Mouse (Mus musculus): Measurements from ENCODE around the gene Tbr1. TPM values are rescaled to one million over a fixed set of nuclear protein-coding genes. Genes with fewer than 3 reads are reported as not detected.

Gene Tbr1
- polyA plus RNA-seq, 1 experiment from 2014 or later: 0.20 TPM

DNA sequence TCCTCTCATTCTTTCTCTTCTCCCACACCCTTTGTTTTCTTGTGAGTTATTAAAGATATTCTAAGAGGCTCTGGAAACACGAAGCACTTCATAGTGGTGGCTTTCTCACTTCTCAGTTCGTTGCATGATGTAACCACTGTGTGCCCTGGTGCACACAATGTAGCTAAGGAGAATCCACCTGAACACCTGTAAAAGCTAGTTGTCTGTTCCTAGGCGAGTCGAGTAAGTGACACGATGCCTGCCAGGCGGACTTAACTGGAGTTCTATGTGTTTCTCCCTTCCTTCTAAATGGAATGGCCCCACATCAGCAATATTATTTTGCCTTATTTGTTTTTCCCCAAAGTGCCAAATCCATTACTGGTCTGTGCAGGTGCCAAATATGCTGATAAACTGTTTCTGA, 10.4 kb downstream of the Tbr1 start:
- Histone ChIP-seq H3K27me3 (peaks cover 89% of the 10 kb centered on the region), H3K27ac (no peak overlapping the region)
- 5% methylated on average over 6 of the region's 6 CpGs for WGBS

DNA sequence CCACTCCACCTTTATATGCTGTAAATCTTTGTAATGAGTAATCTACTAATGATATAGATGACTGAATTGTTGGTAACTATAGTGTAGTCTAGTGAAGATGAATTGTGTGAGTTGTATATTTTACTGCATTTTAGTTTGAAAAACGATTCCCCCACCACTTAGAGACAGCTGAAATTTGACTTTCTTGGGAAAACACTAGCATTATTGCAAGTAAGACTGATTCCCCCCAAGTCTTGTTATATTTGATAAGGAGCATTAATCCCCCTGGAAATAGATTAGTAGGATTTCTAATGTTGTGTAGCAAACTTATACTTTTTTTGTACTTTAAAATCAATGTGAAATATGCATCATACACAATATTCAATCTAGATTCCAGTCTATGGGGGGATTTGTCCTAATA, 10.8 kb downstream of the Tbr1 start:
- H3K9ac ChIP-seq: no peak overlapping the region
- H3K27ac ChIP-seq: no peak overlapping the region
- H3K4me1 ChIP-seq: peaks cover 21% of the 10 kb centered on the region
- H3K9me3 ChIP-seq: no peaks in the 10 kb centered on the region
- no peak overlapping the region for H3K4me3 ChIP-seq
- no peak overlapping the region for H3K4me2 ChIP-seq
- H3K36me3 ChIP-seq: no peaks in the 10 kb centered on the region
- WGBS: 6% methylated on average over 1 of the region's 1 CpGs
- peaks cover 88% of the 10 kb centered on the region for H3K27me3 ChIP-seq
- ATAC-seq (ENCODE audit: insufficient number of reproducible peaks, insufficient read depth, low FRiP score, low TSS enrichment, low read depth): no peak

More for the DNA sequence above, 10.4 kb downstream of the Tbr1 start:
- no peak for ATAC-seq (ENCODE audit: insufficient number of reproducible peaks, insufficient read depth, low FRiP score, low TSS enrichment, low read depth)
- no peak overlapping the region for H3K9ac ChIP-seq
- peaks cover 21% of the 10 kb centered on the region for H3K4me1 ChIP-seq
- no peaks in the 10 kb centered on the region for H3K36me3 ChIP-seq
- no peak overlapping the region for H3K4me3 ChIP-seq
- no peak overlapping the region for H3K4me2 ChIP-seq
- no peaks in the 10 kb centered on the region for H3K9me3 ChIP-seq

DNA sequence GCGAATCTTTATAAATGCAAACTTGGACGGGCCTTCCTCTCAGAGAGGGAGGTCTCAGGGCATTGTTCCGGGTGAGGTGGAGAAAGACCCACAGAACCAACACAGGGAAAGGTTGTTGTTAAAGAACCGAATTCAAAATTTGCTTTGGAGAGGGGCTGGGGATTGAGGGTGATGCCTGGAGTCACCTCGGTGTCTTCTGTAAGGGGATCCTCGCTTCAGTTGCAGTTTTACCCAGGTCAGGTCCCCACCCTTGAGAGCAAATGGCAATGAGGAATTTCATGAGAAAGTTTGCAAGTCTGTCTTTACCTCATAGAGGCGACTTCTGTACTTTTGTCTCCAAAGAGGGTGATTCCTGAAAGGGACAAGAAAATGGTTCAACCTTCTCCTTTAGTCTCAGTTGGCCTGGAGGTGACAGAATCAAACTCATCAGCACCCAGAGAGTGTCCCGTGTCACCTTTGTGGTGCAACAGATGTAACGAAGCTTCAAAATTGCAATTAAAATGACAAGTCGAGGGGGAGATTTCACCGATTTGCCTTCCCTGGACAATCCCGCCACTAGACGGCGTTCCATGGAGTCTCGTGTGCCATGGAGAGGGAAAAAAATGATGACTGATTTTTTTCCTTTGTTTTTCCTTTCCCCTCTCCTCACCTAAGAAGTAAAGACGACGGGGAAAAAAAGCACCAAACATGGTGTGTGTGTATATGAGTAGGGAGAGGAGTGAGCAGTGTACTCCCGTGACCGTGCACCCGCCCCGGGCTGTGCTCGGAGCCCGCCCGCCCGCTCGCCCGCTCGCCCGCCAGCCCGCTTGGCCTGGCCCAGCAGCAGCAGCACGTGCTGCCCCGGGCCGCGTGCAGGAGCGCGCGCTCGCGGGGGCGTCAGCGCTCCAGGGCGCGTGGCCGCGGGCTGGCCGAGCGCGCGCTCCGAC, 12.1 kb downstream of the Tbr1 start:
- 3% methylated on average over 23 of the region's 50 CpGs for WGBS
- H3K4me2 ChIP-seq: peak overlapping the region; percentile 83
- H3K9me3 ChIP-seq: no peaks in the 10 kb centered on the region
- H3K36me3 ChIP-seq: no peaks in the 10 kb centered on the region
- H3K27ac ChIP-seq: peak overlapping the region; percentile 53; the same call in 1 of the 2 replicates
- ATAC-seq (ENCODE audit: insufficient number of reproducible peaks, insufficient read depth, low FRiP score, low TSS enrichment, low read depth): peak; percentile 78
- peak overlapping the region; percentile 73 for H3K9ac ChIP-seq
- H3K4me1 ChIP-seq: peaks cover 21% of the 10 kb centered on the region
- H3K27me3 ChIP-seq: peaks cover 82% of the 10 kb centered on the region
- peak overlapping the region; percentile 46 for H3K4me3 ChIP-seq

DNA sequence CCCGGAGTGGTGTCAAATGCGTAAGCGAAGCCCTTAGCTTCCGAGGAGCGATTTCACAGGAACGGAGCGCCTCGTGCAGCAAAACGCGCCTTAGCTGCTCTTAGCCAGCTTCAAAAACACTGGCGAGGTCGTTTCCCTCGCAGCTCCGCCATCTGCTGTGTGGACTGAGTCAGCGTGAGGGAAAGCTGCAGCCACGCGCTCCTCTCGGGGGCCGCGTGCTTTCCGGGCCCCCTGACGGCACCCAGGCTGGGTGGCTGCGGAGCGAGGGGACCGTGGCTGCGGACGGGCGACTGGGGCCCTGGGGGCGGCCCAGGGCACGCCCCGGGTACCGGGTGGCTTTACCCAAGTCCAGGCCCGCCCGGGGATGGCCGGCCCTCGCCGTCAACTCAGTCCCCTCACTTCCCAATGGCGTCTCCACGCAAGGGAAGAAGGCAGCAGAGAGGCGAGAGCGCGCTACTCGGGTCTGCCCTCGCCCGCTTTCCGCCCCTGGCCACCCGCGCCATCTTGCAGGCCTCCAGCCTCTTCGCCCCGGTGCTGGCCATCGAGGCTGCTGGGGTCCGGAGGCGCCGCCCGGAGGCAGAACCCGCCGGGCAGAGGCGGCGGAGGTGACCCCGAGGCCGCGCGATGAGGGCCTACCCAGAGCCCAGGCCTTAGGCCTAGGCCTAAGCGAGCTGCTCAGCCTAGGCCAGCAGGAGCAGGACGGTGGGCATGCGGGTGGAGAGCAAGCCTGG, 13.0 kb downstream of the Tbr1 start:
- peak overlapping the region; percentile 73 for H3K9ac ChIP-seq
- WGBS: 6% methylated on average over 61 of the region's 66 CpGs
- H3K9me3 ChIP-seq: no peaks in the 10 kb centered on the region
- peak overlapping the region; percentile 53 for H3K27ac ChIP-seq
- peak overlapping the region; percentile 46 for H3K4me3 ChIP-seq
- ATAC-seq (ENCODE audit: insufficient number of reproducible peaks, insufficient read depth, low FRiP score, low TSS enrichment, low read depth): peak; percentile 59
- peak overlapping the region; percentile 83 for H3K4me2 ChIP-seq
- peaks cover 21% of the 10 kb centered on the region for H3K4me1 ChIP-seq
- H3K36me3 ChIP-seq: no peaks in the 10 kb centered on the region
- H3K27me3 ChIP-seq: peaks cover 78% of the 10 kb centered on the region

DNA sequence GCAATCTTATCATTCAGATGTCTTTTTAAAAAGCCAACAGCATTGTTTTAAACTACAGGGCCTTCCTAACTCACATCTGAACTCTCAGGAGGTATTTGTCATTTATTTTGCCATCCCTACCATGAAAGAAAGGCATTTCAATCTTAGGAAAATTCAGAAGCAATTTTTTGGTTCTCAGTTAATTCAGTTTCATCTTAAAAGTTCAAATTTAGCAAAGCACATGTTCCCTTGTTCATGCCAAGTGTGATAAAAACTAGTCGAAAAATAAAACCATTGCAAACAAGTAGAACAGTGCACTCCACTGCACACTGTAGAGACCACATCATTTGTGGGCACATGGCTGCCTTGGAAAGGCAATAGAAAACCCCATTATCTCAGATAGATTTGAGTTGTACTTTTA, 15.5 kb downstream of the Tbr1 start:
- H3K27ac ChIP-seq: no peak overlapping the region
- no peak for ATAC-seq (ENCODE audit: insufficient number of reproducible peaks, insufficient read depth, low FRiP score, low TSS enrichment, low read depth)
- H3K9me3 ChIP-seq: no peaks in the 10 kb centered on the region
- H3K4me2 ChIP-seq: no peak overlapping the region
- H3K4me1 ChIP-seq: peaks cover 13% of the 10 kb centered on the region
- H3K36me3 ChIP-seq: no peaks in the 10 kb centered on the region
- WGBS: 76% methylated on average over 1 of the region's 1 CpGs
- H3K4me3 ChIP-seq: no peak overlapping the region
- H3K9ac ChIP-seq: no peak overlapping the region
- H3K27me3 ChIP-seq: peaks cover 63% of the 10 kb centered on the region

DNA sequence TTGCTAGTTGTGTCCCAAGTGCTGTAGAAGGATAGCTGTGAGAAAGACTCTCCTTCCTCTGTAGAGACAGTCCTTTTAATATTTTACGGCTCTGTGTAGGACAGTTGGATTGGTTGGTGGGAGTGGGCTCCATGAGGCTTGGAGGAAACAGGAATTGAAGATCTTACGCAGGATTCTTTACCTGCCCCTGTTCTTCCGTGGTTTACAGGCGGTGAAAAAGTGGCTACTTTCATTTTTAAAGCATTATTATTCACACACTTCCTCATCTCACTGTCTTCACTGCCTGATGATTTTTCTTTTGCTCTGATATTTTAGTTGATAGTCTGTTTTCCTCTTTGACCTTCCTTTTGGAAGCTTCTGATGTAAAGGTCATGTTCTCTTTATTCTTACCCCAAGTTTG, 17.5 kb downstream of the Tbr1 start:
- Histone ChIP-seq H3K27me3 (peaks cover 47% of the 10 kb centered on the region), H3K9me3 (no peaks in the 10 kb centered on the region), H3K27ac (no peak overlapping the region), H3K4me2 (no peak overlapping the region), H3K4me3 (no peak overlapping the region), H3K4me1 (peaks cover 7% of the 10 kb centered on the region), H3K9ac (no peak overlapping the region), H3K36me3 (no peaks in the 10 kb centered on the region)
- WGBS: 77% methylated on average over 4 of the region's 4 CpGs
- no peak for ATAC-seq (ENCODE audit: insufficient number of reproducible peaks, insufficient read depth, low FRiP score, low TSS enrichment, low read depth)

DNA sequence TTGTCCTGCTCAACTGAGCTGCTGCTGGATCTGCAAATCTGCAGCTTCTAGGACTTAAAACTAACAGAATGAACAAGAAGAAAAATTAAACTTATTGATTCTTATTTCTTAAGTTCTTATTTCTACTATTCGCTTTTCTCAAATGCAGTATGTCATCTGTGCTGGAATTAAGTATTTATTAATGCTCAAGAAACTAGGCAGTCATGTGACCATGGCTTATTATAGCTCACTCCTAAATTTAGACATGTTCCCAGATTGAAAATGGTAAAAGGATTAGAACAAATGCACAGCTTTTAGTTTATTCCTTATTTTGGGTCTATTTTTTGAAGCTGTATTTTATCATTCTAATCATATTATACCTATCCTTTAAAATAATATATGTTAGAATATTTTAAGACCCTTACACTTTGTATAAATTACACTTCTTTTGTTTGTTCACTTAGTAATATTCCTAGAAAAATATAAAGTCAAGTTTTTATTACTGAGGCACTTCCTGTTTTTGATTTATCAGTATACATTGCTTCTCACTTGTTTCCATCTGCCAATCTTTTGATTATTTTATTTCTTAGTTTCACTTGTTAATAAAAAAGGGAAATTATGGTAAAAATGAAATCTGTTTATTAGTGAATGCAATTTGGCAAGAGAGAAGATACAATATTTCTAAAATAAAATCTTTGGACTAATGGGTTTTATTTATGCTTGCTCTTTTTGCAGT, 20.9 kb downstream of the Tbr1 start:
- Histone ChIP-seq H3K9ac (no peak overlapping the region), H3K4me3 (no peak overlapping the region), H3K36me3 (no peaks in the 10 kb centered on the region), H3K27me3 (peaks cover 23% of the 10 kb centered on the region), H3K4me2 (no peak overlapping the region), H3K4me1 (no peaks in the 10 kb centered on the region), H3K27ac (no peak overlapping the region), H3K9me3 (no peaks in the 10 kb centered on the region)
- 78% methylated on average over 1 of the region's 1 CpGs for WGBS
- no peak for ATAC-seq (ENCODE audit: insufficient number of reproducible peaks, insufficient read depth, low FRiP score, low TSS enrichment, low read depth)

DNA sequence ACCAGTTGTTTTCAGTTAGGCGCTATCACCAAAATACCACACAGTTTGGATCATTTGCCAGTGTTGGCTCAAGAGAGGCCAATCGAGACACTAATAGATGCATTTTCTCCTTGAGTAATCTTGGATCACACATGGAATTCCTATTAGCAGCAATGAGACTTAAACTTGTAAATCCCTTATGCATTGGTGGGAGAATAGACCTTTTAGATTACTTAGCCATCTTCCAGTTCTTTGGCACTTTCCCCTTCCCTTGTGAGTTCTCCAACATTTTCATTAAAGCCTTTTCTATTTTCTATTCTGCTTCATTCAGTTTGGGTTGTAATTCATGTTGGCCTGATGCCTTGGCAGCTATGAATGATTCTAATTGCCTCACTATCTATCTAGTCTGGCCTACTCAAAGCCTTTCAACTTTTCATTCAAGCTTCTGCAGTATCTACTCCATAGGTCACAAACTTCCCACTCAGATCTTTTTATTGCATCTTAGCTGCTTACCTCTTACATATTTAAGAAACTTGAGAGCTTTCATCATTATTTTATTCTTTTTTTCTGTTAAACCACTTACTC, 34.6 kb downstream of the Tbr1 start:
- Histone ChIP-seq H3K9ac (no peak overlapping the region), H3K4me2 (no peak overlapping the region), H3K4me1 (no peaks in the 10 kb centered on the region), H3K4me3 (no peak overlapping the region), H3K9me3 (no peaks in the 10 kb centered on the region), H3K27me3 (no peaks in the 10 kb centered on the region), H3K27ac (no peak overlapping the region), H3K36me3 (no peaks in the 10 kb centered on the region)
- ATAC-seq (ENCODE audit: insufficient number of reproducible peaks, insufficient read depth, low FRiP score, low TSS enrichment, low read depth): no peak
- WGBS: 86% methylated on average over 2 of the region's 2 CpGs

Small RNA genes lying within 50 kb of the gene (microRNA-seq; reads per million reads assigned to microRNA genes)
- not detected for gene Gm22403

Other genes with a start within 250 kb of the Tbr1 start
- gene Tank, start 224.3 kb upstream of the Tbr1 start, polyA plus RNA-seq (2015; fragmentation: Nextera tagmentation; extraction: Ambion mirVana): 32.0 and 34.7 TPM in 2 replicates
- gene Psmd14, start 91.2 kb upstream of the Tbr1 start, polyA plus RNA-seq (2015; fragmentation: Nextera tagmentation; extraction: Ambion mirVana): 179 and 200 TPM in 2 replicates
- 0.06 and 0.07 TPM in 2 replicates for gene Slc4a10, start 243.5 kb downstream of the Tbr1 start, polyA plus RNA-seq (2015; fragmentation: Nextera tagmentation; extraction: Ambion mirVana)